Mouse (Mus musculus) megakaryocyte, embryonic 14.5 days (primary cell): ENCODE results near the gene Lgals1.

Experiments used
- FLI1 ChIP-seq: IDR thresholded peaks from 2 replicates; pipeline ENCODE4 v1.6.1; 2012; ENCODE audit warnings: low read length, inconsistent platforms, mixed read lengths
- GATA1 ChIP-seq: IDR thresholded peaks from 3 replicates; pipeline ENCODE4 v1.6.1; 2012; ENCODE audit warnings: mixed read lengths, low read length, inconsistent platforms, borderline replicate concordance

- TF ChIP-seq GATA1 (no peak), FLI1 (no peak)
Observed at GRCm38 (mm10) chr15:78937963-78938362, 11.4 kb downstream of the Lgals1 start.
